Mouse (Mus musculus) fat pad, adult 2 months (tissue): ENCODE results near the gene Slc26a11.

ENCODE experiments used
- DNase-seq: peaks from one replicate; pipeline ENCODE4 v3.0.0-alpha.2; 2011; ENCODE audit warnings: low read depth, low spot score; ENCODE audit errors: extremely low read depth

Slc26a11 gene

DNA sequence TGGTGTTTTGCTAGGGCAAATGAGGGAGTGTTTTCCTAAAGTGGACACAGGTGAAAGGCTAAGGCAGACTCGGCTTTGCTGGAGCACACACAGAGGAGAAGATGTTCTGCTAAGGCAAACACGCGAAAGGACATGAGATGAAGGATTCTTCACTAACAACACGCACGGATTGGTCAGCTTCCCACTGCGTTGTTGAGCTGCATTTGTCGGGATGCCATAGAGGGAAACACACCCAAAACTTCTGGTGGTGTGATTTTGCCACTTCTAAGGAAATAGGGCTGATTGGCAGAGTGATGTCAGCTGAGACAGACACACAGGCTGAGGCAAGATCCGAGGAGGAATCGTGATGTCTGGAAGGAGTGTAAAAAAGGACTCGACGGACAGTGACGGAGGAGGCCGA, 40.6 kb downstream of the Slc26a11 start:
- no peak for DNase-seq

DNA sequence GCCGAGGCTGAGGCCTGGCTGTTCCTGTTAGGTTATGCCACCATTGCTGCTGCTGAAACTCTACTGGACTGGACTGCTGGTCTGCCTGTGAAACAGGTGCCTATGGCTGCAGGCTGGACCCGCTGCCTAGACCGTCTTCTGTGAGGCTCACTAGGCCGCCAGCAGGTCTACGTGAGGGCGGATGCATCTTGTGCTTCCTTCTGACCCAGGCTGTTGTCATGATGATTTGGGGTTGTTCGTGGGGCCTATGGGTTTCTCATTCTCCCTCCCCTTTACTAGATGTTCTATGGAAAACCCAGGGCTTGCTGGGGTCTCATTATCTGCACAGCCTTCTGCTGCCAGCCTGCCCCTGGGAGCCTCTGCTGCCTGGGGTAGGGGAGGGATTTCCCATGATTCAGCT, 41.1 kb downstream of the Slc26a11 start:
- DNase-seq = no peak

DNA sequence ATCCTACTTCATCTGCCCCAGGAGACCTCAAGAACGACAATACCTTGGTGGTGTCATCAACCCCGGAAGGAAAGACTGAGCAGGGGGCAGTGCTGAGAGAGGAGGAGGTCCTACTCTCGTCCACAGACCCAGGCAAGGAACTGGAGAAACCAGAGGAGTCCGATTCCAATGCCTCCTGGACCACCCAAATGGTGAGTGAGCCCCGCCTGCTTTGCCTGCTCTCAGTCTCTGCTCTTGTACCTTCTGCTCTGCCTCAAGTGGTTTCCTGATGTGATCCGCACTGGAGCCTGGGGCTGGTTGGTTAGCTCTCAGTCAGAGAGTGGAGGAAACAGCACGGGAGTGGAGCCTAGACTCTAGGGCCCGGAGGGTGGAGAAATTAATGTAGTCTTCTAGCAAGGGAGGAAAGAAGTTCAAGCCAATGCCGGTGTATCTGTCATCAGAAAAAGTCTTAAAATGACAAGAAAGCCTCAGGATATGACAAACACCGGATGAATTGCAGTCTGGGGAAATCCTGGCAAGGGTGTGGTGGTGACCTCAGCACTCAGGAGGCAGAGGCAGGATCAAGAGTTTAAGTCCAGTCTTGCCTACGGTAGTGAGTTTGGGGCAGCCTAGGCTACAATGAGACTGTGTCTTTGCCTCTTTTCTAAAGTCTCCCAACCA, 47.3 kb downstream of the Slc26a11 start:
- DNase-seq = no peak

DNA sequence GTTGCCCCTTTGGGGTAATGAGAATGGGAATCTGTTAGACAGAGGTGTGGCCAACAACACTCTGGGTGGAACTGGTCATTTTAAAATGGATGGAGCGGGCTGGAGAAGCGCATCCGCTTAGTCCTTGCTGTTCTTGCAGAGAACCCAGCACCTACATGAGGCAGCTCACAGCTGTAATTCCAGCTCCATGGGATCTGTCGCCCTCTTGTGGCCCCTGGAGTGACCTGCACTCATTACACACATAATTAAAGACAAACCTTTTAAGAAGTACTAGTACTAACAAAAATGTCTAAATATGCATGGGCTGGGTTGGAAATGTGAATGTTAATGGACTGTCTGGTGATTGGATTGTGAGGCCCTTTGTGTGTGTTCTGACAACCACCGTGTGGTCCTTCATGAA, 49.3 kb downstream of the Slc26a11 start:
- no peak for DNase-seq

DNA sequence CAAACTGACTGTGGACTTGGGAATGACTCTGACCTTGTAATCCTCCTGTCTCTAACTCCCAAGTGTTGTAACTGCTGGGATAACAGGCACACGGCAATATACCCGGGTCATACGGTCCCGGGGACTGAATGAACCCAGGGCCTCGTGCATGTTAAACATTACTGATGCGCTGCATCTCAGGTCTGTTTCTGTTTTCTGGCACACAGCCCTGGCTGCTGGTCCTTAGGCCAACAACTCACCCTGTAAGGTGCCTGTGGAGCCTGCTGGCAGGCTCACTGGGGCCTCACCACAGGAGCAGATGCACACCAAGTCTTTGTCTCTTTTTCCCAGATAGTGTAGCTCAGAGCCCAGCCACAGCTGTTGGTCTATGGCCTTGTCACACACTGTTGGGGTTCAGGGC, 52.0 kb downstream of the Slc26a11 start:
- no peak for DNase-seq

DNA sequence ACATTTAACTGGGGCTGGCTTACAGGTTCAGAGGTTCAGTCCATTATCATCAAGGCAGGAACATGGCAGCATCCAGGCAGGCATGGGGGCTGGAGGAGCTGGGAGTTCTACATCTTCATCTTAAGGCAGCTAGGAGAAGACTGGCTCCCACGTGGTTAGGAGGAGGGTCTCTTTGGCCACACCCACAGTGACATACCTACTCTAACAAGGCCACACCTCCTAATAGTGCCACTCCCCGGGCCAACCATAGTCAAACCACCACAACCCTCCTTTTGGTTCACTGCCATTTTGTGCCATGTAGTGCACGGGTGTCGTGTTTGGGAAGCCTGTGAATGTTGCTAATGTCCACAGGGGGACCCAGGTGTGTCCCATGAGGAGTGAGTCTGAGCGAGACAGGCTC, 52.6 kb downstream of the Slc26a11 start:
- DNase-seq = no peak

DNA sequence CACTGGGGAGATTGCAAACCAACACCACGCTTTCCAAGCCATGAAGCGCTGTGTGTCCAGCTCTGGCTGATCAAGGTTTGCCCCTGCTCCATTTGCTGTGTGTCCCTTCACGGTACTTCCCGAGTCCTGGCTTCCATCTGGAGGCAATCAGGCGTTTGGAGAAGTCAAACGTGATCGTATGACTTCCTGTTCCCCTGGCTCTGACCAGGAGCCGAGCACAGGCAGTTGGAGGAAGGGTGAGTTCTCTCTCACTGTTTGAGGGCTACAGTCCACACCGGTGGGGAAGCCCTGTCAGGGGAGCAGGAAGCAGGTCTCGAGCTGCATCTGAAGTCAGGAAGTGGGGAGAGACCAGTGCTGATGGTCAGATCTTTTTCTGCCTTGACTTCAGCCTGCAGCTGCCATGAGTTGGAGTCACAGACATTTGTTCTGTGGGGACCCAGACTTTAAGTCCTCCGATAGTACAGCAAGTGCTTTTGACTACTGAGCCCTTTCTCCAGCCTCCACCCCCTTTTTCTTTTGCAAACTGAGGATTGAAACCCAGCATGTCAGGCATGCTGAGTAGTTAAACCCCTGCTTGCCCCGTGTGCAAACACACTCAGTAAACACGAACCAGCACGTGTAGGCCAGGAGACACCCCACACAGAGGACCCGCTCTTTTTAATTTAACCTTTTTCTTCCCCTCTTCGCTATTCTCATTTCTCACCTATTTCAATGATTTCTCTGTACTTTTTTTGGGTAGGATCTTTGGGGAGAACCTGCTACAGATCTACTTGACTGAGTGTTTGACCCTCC, 64.2 kb downstream of the Slc26a11 start:
- DNase-seq = no peak

DNA sequence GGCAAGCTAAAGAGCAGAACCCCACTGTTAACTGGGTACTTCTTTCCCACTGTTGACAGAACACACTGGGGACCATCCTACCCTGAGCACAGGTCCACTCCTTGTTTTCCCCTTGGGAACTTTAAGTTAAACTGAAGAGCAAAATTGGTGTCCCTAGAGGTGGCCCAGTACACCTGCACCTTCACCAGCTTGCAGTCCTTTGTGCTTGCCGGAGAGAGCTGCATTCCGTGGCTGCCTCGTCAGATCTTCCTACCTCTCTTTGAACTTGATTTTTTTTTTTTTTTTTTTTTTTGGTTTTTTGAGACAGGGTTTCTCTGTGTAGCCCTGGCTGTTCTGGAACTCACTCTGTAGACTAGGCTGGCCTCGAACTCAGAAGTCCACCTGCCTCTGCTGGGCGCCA, 65.1 kb downstream of the Slc26a11 start:
- no peak for DNase-seq

DNA sequence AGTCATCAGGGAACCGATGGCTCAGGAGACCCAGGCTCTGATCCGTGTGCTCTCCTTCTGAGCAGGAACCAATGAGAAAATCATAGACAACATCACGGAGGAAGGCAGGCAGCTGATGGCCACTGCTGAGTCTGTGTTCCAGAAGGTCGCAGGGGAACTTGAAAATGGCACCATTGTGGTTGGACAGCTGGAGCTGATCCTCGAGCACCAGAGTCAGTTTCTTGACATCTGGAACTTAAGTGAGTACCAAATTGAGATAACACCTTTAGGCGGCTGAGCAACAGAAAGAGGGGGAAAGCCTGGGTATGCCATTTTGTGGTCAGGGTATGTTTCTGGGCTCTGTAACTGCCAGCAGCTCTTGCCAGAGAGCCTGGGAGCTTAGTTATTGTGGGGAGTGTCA, 72.1 kb downstream of the Slc26a11 start:
- DNase-seq = no peak

DNA sequence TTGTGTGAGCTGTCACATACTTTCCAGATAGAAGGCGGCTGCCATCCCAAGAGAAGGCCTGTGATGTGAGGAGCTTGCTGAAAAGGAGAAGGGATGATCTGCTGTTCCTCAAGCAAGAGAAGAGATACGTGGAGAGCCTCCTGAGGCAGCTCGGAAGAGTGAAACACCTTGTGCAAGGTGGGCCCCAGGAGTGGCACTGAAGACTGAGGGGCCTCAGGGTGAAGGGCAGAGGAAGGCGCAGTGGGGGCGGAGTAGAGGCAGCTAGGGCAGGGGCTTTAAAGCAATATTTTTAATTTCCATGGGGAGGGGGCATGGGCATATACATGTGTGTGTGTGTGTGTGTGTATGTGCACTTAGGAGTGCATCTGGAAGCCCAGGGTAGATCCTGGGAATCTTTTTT, 72.6 kb downstream of the Slc26a11 start:
- no peak for DNase-seq

DNA sequence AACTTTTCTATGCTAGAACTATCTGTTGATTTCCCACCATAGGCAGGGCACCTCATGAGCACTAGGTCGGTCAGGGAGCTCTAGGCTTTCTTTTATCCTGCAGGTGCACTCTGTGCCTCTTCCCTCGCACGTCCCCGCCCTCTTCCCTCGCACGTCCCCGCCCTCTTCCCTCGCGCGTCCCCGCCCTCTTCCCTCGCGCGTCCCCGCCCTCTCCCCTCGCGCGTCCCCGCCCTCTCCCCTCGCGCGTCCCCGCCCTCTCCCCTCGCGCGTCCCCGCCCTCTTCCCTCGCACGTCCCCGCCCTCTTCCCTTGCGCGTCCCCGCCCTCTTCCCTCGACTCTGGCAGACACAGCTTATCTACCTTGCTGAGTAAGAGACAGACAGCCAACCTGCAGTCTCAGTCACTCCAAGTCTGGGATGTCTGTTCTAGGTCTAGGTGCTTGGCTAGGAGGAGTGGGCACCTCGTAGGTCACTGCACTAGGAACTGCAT, 73.3 kb downstream of the Slc26a11 start:
- DNase-seq = peak; percentile 14
